Mouse (Mus musculus) cerebellum, adult 9-10 months (tissue): Measurements from ENCODE around the gene Mdm4.
"Not testable (repeated sequence)": the region's sequence is repeated elsewhere in the genome, so short reads cannot be mapped to it uniquely, and the experiment has no call there.

Experiments used
- DNase-seq: peaks from one replicate; pipeline ENCODE4 v3.0.0; 2022

The Mdm4 gene

GRCm38 (mm10) chr1:133019312-133019711, 11.0 kb downstream of the Mdm4 start:
- DNase-seq, result no peak

GRCm38 (mm10) chr1:133018580-133018979, 11.8 kb downstream of the Mdm4 start:
- DNase-seq, result no peak

GRCm38 (mm10) chr1:133016775-133017428, 13.5 kb downstream of the Mdm4 start:
- no peak for DNase-seq

- DNase-seq, result no peak
Measured at GRCm38 (mm10) chr1:133014196-133014595, 16.2 kb downstream of the Mdm4 start.

GRCm38 (mm10) chr1:133013331-133013730, 17.0 kb downstream of the Mdm4 start:
- no peak for DNase-seq

GRCm38 (mm10) chr1:133011955-133012841, 18.2 kb downstream of the Mdm4 start:
- DNase-seq, result no peak

GRCm38 (mm10) chr1:133006571-133006970, 23.8 kb downstream of the Mdm4 start:
- DNase-seq, result no peak

- no peak for DNase-seq
Measured at GRCm38 (mm10) chr1:133000347-133000746, 30.0 kb downstream of the Mdm4 start.

GRCm38 (mm10) chr1:132991580-132991979, 38.8 kb downstream of the Mdm4 start:
- DNase-seq, result peak; percentile 16

GRCm38 (mm10) chr1:132990733-132991132, 39.6 kb downstream of the Mdm4 start:
- DNase-seq, result no peak

- not testable (repeated sequence) for DNase-seq
Measured at GRCm38 (mm10) chr1:132988556-132989459, 41.6 kb downstream of the Mdm4 start.

GRCm38 (mm10) chr1:132982728-132983127, 47.6 kb downstream of the Mdm4 start:
- peak; percentile 83 for DNase-seq

GRCm38 (mm10) chr1:132981232-132981631, 49.1 kb downstream of the Mdm4 start:
- DNase-seq, result no peak

GRCm38 (mm10) chr1:132977402-132977801, 53.0 kb downstream of the Mdm4 start:
- DNase-seq, result no peak

GRCm38 (mm10) chr1:132968659-132969058, 61.7 kb downstream of the Mdm4 start:
- peak; percentile 73 for DNase-seq

GRCm38 (mm10) chr1:132964691-132965090, 65.7 kb downstream of the Mdm4 start:
- no peak for DNase-seq

GRCm38 (mm10) chr1:132964106-132964505, 66.3 kb downstream of the Mdm4 start:
- DNase-seq, result no peak

GRCm38 (mm10) chr1:132961751-132962150, 68.6 kb downstream of the Mdm4 start:
- DNase-seq, result no peak

- no peak for DNase-seq
Measured at GRCm38 (mm10) chr1:132956809-132957208, 73.6 kb downstream of the Mdm4 start.

GRCm38 (mm10) chr1:132947811-132948210, 82.5 kb downstream of the Mdm4 start:
- no peak for DNase-seq

GRCm38 (mm10) chr1:132945826-132946225, 84.5 kb downstream of the Mdm4 start:
- DNase-seq, result peak; percentile 63

GRCm38 (mm10) chr1:132938975-132939374, 91.4 kb downstream of the Mdm4 start:
- DNase-seq, result peak; percentile 82
